Mouse (Mus musculus): Measurements from ENCODE around the gene Brca2. TPM values are rescaled to one million over a fixed set of nuclear protein-coding genes. Genes with fewer than 3 reads are reported as not detected.

The Brca2 gene
- total RNA-seq (2012; rRNA removed) = 17.1 and 21.5 TPM in 2 replicates
- 13.8 and 17.3 TPM in 2 replicates for total RNA-seq (2014; rRNA removed)
- 21.9 and 24.0 TPM in 2 replicates for polyA plus RNA-seq (2012; ENCODE audit: insufficient read length, low read depth)

DNA sequence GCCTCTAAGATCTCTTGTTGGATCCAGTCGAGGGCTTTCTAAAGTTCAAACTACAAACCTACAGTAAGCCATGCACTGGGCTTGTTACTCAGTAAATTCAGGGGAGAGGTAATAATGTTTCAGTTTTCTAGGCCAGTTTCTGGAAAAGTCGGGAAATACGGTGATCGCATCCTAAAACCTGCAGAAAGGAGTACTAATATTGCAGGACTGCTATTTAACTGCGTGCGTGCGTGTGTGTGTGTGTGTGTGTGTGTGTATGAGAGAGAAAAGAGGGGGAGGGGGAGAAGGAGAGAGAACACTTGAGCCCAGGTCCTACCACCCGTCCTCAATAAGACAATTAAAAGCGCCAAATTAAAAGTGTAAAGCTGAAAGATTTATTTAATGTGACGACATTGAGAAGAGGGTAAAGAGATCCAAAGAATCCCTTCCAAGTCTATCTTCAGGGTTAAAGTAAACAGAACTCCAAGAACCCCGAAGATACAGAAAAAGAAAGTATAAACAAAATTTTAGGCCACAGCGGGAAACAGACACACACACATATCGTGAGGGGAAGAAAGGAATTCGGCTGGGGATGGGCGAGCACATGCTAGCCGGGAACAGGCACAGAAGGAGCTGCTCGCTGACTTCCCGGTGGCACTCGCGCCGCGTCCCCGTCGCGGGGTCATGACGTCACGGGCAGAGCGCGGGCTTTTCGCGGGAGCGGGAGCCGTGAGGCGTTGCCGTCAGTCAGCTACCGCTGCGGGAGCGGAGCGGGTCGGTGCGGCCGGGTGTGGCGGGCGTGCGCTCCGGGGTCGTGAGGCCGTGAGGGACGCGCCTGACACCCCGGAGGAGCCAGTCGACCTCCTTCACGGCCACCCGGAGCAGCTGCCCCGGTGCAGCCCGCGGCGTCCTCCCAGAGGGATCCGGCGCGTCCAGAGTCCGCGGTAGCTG, at the start of gene Brca2:
Gene Brca2 (plus strand): TSS at position 694 of the 930 bp plus-strand sequence.
- Histone ChIP-seq H3K27ac (ENCODE audit: insufficient read depth, low read depth) (peak within 1 kb of the TSS; percentile 14; the same call in 1 of the 2 replicates), H3K27me3 (replicated peaks) (no peaks in the 10 kb centered on the region), H3K36me3 (replicated peaks in 1 of 2; ENCODE audit: control insufficient read depth in 1 of 2, insufficient read depth in 1 of 2, low read length in 1 of 2) (peaks cover 6 to 14% of the 10 kb centered on the region in 2 experiments), H3K9me3 (replicated peaks; ENCODE audit: low read length) (no peaks in the 10 kb centered on the region), H3K4me3 (replicated peaks in 1 of 3; ENCODE audit: low read depth in 2 of 3, low read length in 2 of 3, poor library complexity in 1 of 3) (peak within 1 kb of the TSS; percentile 83 to 91 (median 88)), H3K9ac (ENCODE audit: insufficient read depth, low read depth) (peak within 1 kb of the TSS; percentile 78), H3K79me2 (replicated peaks; ENCODE audit: control insufficient read depth, extremely low read depth, insufficient read depth, poor library complexity, severe bottlenecking) (no peaks in the 10 kb centered on the region; the same call in 1 of the 2 replicates), H3K4me2 (ENCODE audit: insufficient read depth, low read depth, poor library complexity, severe bottlenecking) (peak within 1 kb of the TSS; percentile 93), H3K4me1 (ENCODE audit: control insufficient read depth in 1 of 2, insufficient read depth in 2 of 2) (peaks cover 5 to 18% of the 10 kb centered on the region in 2 experiments; a peak in 3 of 4 replicates)
- DNase-seq (ENCODE audit: extremely low read depth) = peak; percentile 82
- dilution Hi-C loops (cut with MboI; ENCODE audit: extremely low pct_ligation_motif_present, extremely low pct_unique_long_range_greater_than_20kb, low sequenced_read_pairs) (no loop called here), in situ Hi-C loops (cut with MboI; ENCODE audit: low pct_ligation_motif_present, low pct_unique_long_range_greater_than_20kb, low sequenced_read_pairs) (no loop called here)
- TF ChIP-seq TCF12 (IDR thresholded peaks at IDR 0.05; ENCODE audit: low read depth, low read length) (peak; percentile 95), POLR2AphosphoS2 (IDR thresholded peaks at IDR 0.05; ENCODE audit: low read depth, low read length) (peak; percentile 90), RAD21 (IDR thresholded peaks at IDR 0.05; ENCODE audit: low read depth, low read length) (no peak), ETS1 (conservative IDR thresholded peaks at IDR 0.05; ENCODE audit: low read depth, low read length) (no peak), NELFE (IDR thresholded peaks at IDR 0.05; ENCODE audit: low read depth, low read length) (peak; percentile 90), SIN3A (IDR thresholded peaks at IDR 0.05; ENCODE audit: low read length) (peak; percentile 97), ZC3H11A (IDR thresholded peaks at IDR 0.05; ENCODE audit: low read depth, low read length) (no peak), PAX5 (IDR thresholded peaks at IDR 0.05; ENCODE audit: low read length) (no peak), NRF1 (IDR thresholded peaks at IDR 0.05; ENCODE audit: low read depth, low read length) (peak; percentile 50), BHLHE40 (IDR thresholded peaks at IDR 0.05; ENCODE audit: low read depth, low read length) (peak; percentile 40; the same call in 1 of the 2 replicates), CTCF (conservative IDR thresholded peaks at IDR 0.05 in 1 of 2, IDR thresholded peaks at IDR 0.05 in 1 of 2; ENCODE audit: low read depth in 2 of 2, low read length in 2 of 2) (no peak), JUN (IDR thresholded peaks at IDR 0.05; ENCODE audit: insufficient read depth, low read depth, low read length) (no peak), CHD2 (IDR thresholded peaks at IDR 0.05; ENCODE audit: low read length) (peak; percentile 73; the same call in 1 of the 2 replicates), IRF4 (IDR thresholded peaks at IDR 0.05; ENCODE audit: low read depth, low read length) (peak; percentile 67; the same call in 1 of the 2 replicates), ZMIZ1 (IDR thresholded peaks at IDR 0.05; ENCODE audit: low read depth, low read length) (peak; percentile 85), USF1 (IDR thresholded peaks at IDR 0.05; ENCODE audit: low read depth, low read length) (no peak), RCOR1 (conservative IDR thresholded peaks at IDR 0.05; ENCODE audit: low read depth, low read length) (no peak; the same call in 1 of the 2 replicates), EP300 (IDR thresholded peaks at IDR 0.05; ENCODE audit: low read length) (peak; percentile 50; the same call in 1 of the 2 replicates), MAFK (IDR thresholded peaks at IDR 0.05; ENCODE audit: insufficient replicate concordance, low read length) (no peak), MXI1 (IDR thresholded peaks at IDR 0.05; ENCODE audit: low read depth, low read length) (peak; percentile 97), KAT2A (IDR thresholded peaks at IDR 0.05; ENCODE audit: insufficient replicate concordance, low read length) (peak; percentile 87), SMC3 (IDR thresholded peaks at IDR 0.05; ENCODE audit: low read depth, low read length) (no peak; the same call in 1 of the 2 replicates), MAX (IDR thresholded peaks at IDR 0.05; ENCODE audit: low read length) (peak; percentile 97), MEF2A (IDR thresholded peaks at IDR 0.05; ENCODE audit: borderline replicate concordance, low read depth, low read length) (peak; percentile 59), ZNF384 (IDR thresholded peaks at IDR 0.05; ENCODE audit: low read depth, low read length) (no peak), MYC (IDR thresholded peaks at IDR 0.05; ENCODE audit: low read depth, low read length) (peak; percentile 99), TBP (conservative IDR thresholded peaks at IDR 0.05; ENCODE audit: low read depth, low read length) (peak; percentile 73), USF2 (conservative IDR thresholded peaks at IDR 0.05; ENCODE audit: low read depth, low read length) (no peak), JUND (conservative IDR thresholded peaks at IDR 0.05; ENCODE audit: low read depth, low read length) (peak; percentile 36; the same call in 1 of the 2 replicates), MAZ (IDR thresholded peaks at IDR 0.05; ENCODE audit: low read depth, low read length) (peak; percentile 63; the same call in 1 of the 2 replicates), GABPA (IDR thresholded peaks at IDR 0.05; ENCODE audit: insufficient replicate concordance, low read depth, low read length) (no peak; the same call in 1 of the 2 replicates), HCFC1 (IDR thresholded peaks at IDR 0.05; ENCODE audit: low read depth, low read length) (peak; percentile 87), ZKSCAN1 (IDR thresholded peaks at IDR 0.05; ENCODE audit: borderline replicate concordance, low read depth, low read length) (no peak), ELF1 (IDR thresholded peaks at IDR 0.05; ENCODE audit: low read depth, low read length) (peak; percentile 89), E2F4 (IDR thresholded peaks at IDR 0.05; ENCODE audit: insufficient replicate concordance, low read depth, low read length) (peak; percentile 94; the same call in 1 of the 2 replicates), UBTF (IDR thresholded peaks at IDR 0.05; ENCODE audit: low read depth, low read length) (peak; percentile 45; the same call in 1 of the 2 replicates)
